ENCODE assay signal across 8 mouse cellular contexts in the genomic region with DNA sequence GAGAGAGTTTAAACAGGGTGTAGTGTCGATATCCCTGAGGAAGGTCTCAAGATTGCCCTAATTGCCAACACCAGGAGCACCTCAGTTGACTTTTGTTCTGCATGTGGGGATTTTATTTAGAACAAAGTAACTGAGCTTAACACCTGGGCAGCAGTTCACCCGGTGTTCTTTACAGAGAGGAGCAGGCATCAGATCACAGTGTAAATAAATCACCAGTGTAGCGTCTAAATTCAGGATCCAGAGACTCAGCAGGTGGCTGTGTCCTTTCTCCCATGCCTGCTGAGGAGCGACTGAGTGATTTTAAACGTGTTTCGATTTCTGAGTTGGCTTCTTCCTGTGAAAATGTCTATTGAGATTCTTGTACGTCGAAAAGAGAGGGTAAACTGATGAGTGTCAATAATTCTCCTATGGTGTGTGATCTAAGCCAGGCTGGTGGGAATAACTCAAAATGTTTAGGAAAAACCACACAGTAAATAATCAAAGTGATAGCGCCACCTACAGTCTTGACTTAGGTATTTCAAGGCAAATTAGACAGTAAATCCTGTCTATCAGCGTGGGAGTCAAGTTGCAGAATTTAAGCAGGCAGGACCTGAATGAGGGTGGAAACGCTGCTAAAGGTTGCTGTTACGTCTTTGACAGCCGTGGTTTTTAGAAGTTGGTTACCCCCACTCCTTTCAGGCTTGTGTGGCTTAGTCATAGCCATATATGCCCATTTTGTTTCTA. TPM values are rescaled to one million over a fixed set of nuclear protein-coding genes. Genes with fewer than 3 reads are reported as not detected.
DNase-seq lines count a peak whose midpoint lies in the region; ATAC-seq and TF ChIP-seq lines count a peak whose summit lies in the region.
"Had no signal": no experiment of that assay in that cellular context is flagged by ENCODE, and none has a peak within 500 bp of the region (broad histone marks: within the 10 kb centered on the region; RNA-seq: fewer than 3 reads in every experiment).

No protein-coding gene starts in this region.

- no peaks in the 10 kb centered on the region for H3K36me3 ChIP-seq in kidney, embryonic 16.5 days (ENCODE audit: insufficient read depth, low read length)
- H3K36me3 ChIP-seq: liver, embryonic 15.5 days had no signal

- DNase-seq in left cerebral cortex, postnatal 14 days (ENCODE audit: low spot score in 2 of 2): peak; percentile 12 to 34
- DNase-seq in left cerebral cortex, postnatal 36 days (ENCODE audit: low spot score in 2 of 2): no peak
- DNase-seq in Muller cell, postnatal 12 days (ENCODE audit: inconsistent ontology term): peak; percentile 13
- no peak for DNase-seq in spleen, adult 12 weeks (ENCODE audit: low spot score)
- no peak for DNase-seq in MN1 (ENCODE audit: low spot score)

- H3K9me3 ChIP-seq in kidney, embryonic 16.5 days (ENCODE audit: low read length): no peaks in the 10 kb centered on the region
- H3K9me3 ChIP-seq: liver, embryonic 15.5 days had no signal

- intact Hi-C loops in left cerebral cortex, postnatal 14 days (cut with DNase I): loop anchor here (2.0 to 5.0 kb wide), 2 partner anchors 81 to 82 kb away; no protein-coding TSS in a partner anchor
- intact Hi-C loops in left cerebral cortex, postnatal 36 days (cut with DNase I): loop anchor here (2.0 kb wide), 1 partner anchor 84 kb away; no protein-coding TSS in a partner anchor

- H3K4me2 ChIP-seq in kidney, embryonic 16.5 days (replicated peaks; ENCODE audit: low read depth, low read length): peak overlapping the region; percentile 11; the same call in 1 of the 2 replicates
- H3K4me2 ChIP-seq: liver, embryonic 15.5 days had no signal

- peak; percentile 52; the same call in 1 of the 2 replicates for ATAC-seq in kidney, embryonic 16.5 days (ENCODE audit: low FRiP score, low TSS enrichment)

- H3K9ac ChIP-seq in kidney, embryonic 16.5 days (replicated peaks; ENCODE audit: low read length): no peak overlapping the region
- H3K9ac ChIP-seq: liver, embryonic 15.5 days had no signal

- TF ChIP-seq POLR2A in cortical plate, adult 2 months (IDR thresholded peaks at IDR 0.05; ENCODE audit: extremely low read depth, insufficient read depth, low read length): no peak

- H3K27me3 ChIP-seq in kidney, embryonic 16.5 days (ENCODE audit: insufficient read depth, low read length): no peaks in the 10 kb centered on the region
- H3K27me3 ChIP-seq: liver, embryonic 15.5 days had no signal

- 19% methylated on average over 13 of the region's 13 CpGs for WGBS in kidney, embryonic 16.5 days

- no peaks in the 10 kb centered on the region for H3K4me1 ChIP-seq in cortical plate, adult 2 months (ENCODE audit: control insufficient read depth, insufficient read depth, low read length)
- peaks cover 17% of the 10 kb centered on the region for H3K4me1 ChIP-seq in kidney, embryonic 16.5 days (ENCODE audit: insufficient read depth, low read length)
- H3K4me1 ChIP-seq: liver, embryonic 15.5 days had no signal

- no peak overlapping the region for H3K4me3 ChIP-seq in cortical plate, adult 2 months (ENCODE audit: insufficient read depth, low read length)
- no peak overlapping the region for H3K4me3 ChIP-seq in kidney, embryonic 16.5 days (ENCODE audit: low read length)
- H3K4me3 ChIP-seq: liver, embryonic 15.5 days had no signal

- H3K27ac ChIP-seq in cortical plate, adult 2 months (ENCODE audit: insufficient read depth, low read length): no peak overlapping the region
- no peak overlapping the region for H3K27ac ChIP-seq in kidney, embryonic 16.5 days (ENCODE audit: low read length)
- H3K27ac ChIP-seq: liver, embryonic 15.5 days had no signal

- TF ChIP-seq CTCF in cortical plate, adult 2 months (IDR thresholded peaks at IDR 0.05; ENCODE audit: extremely low read depth, insufficient read depth, low read length): 0 out of 2 replicates have a peak, but pooled peaks have one; percentile 7

RNA-seq across cellular contexts. Expression of gene Clec1a, which starts 24.8 kb away (rescaled TPM):
- 1 to 10 TPM; 1.4 to 2.1 TPM for total RNA-seq in left cerebral cortex, postnatal 14 days (2021)
- 1 to 10 TPM in 1 of 2 experiments, under 1 TPM in 1; 0.52 to 1.1 TPM for total RNA-seq in left cerebral cortex, postnatal 36 days (2021)
- polyA plus RNA-seq in cortical plate, adult 2 months (2012; rRNA removed): 0.47 and 0.73 TPM in 2 replicates
- polyA plus RNA-seq in kidney, embryonic 16.5 days (2015; fragmentation: Nextera tagmentation; extraction: Ambion mirVana): 11.3 and 12.8 TPM in 2 replicates

RNA-seq across cellular contexts. Expression of gene Olr1, which starts 30.4 kb away (rescaled TPM):
- total RNA-seq in left cerebral cortex, postnatal 14 days (2021): not detected
- not detected for total RNA-seq in left cerebral cortex, postnatal 36 days (2021)
- not detected in 2 replicates for polyA plus RNA-seq in cortical plate, adult 2 months (2012; rRNA removed)
- polyA plus RNA-seq in kidney, embryonic 16.5 days (2015; fragmentation: Nextera tagmentation; extraction: Ambion mirVana): not detected in 2 replicates

RNA-seq across cellular contexts. Expression of gene Tmem52b, which starts 35.8 kb away (rescaled TPM):
- total RNA-seq in left cerebral cortex, postnatal 14 days (2021): not detected
- total RNA-seq in left cerebral cortex, postnatal 36 days (2021): not detected
- not detected in 2 replicates for polyA plus RNA-seq in cortical plate, adult 2 months (2012; rRNA removed)
- 61.5 and 63.1 TPM in 2 replicates for polyA plus RNA-seq in kidney, embryonic 16.5 days (2015; fragmentation: Nextera tagmentation; extraction: Ambion mirVana)

RNA-seq across cellular contexts. Expression of gene Gabarapl1, which starts 56.4 kb away (rescaled TPM):
- 100 to 1,000 TPM; 576 to 580 TPM for total RNA-seq in left cerebral cortex, postnatal 14 days (2021)
- total RNA-seq in left cerebral cortex, postnatal 36 days (2021): 100 to 1,000 TPM; 655 to 787 TPM
- polyA plus RNA-seq in cortical plate, adult 2 months (2012; rRNA removed): 580 and 605 TPM in 2 replicates
- 74.1 and 77.7 TPM in 2 replicates for polyA plus RNA-seq in kidney, embryonic 16.5 days (2015; fragmentation: Nextera tagmentation; extraction: Ambion mirVana)

Comparison
In these comparisons a context has a peak if more than half of its experiments do, and no peak if none do; other contexts are left out.
1. DNase-seq: peak in left cerebral cortex, postnatal 14 days (2 of 2) and Muller cell, postnatal 12 days (single experiment); none in left cerebral cortex, postnatal 36 days (0 of 2), spleen, adult 12 weeks (single experiment) and MN1 (single experiment).